Mouse (Mus musculus) intestine, postnatal 0 days (tissue): ENCODE data around the gene Ints3. TPM values are rescaled to one million over a fixed set of nuclear protein-coding genes. Genes with fewer than 3 reads are reported as not detected.

ENCODE experiments used
- ATAC-seq: fragments of 200-750 bp; cut with Nextera tagmentation; 2 replicates; pipeline ENCODE4 v1.8.0; 2017; ENCODE audit warnings: mild to moderate bottlenecking, moderate TSS enrichment, moderate library complexity
- H3K27ac ChIP-seq: fragments of 300-500 bp; sonication (generic); 2 replicates; pipeline ENCODE4 v1.5.1; 2014; ENCODE audit warnings: mild to moderate bottlenecking, low read depth, low read length, moderate library complexity
- H3K27me3 ChIP-seq: fragments of 300-500 bp; sonication (generic); replicated peaks from 2 replicates; pipeline ENCODE4 v1.6.1; 2014; ENCODE audit warnings: low read length, mixed read lengths; ENCODE audit not compliant: control insufficient read depth, insufficient read depth
- H3K36me3 ChIP-seq: fragments of 300-500 bp; sonication (generic); 2 replicates; pipeline ENCODE4 v1.6.1; 2014; ENCODE audit warnings: mild to moderate bottlenecking, moderate library complexity; ENCODE audit not compliant: control insufficient read depth, insufficient read depth
- H3K4me1 ChIP-seq: fragments of 300-500 bp; sonication (generic); replicated peaks from 2 replicates; pipeline ENCODE4 v1.6.1; 2014; ENCODE audit warnings: antibody characterized with exemption, low read length, mixed read lengths; ENCODE audit not compliant: control insufficient read depth, insufficient read depth
- H3K4me2 ChIP-seq: fragments of 300-500 bp; sonication (generic); replicated peaks from 2 replicates; pipeline ENCODE4 v1.6.1; 2014; ENCODE audit warnings: low read depth, mild to moderate bottlenecking, moderate library complexity
- H3K4me3 ChIP-seq: fragments of 300-500 bp; sonication (generic); 2 replicates; pipeline ENCODE4 v1.5.1; 2014; ENCODE audit warnings: low read depth, low read length
- H3K9ac ChIP-seq: fragments of 300-500 bp; sonication (generic); 2 replicates; pipeline ENCODE4 v1.6.1; 2014; ENCODE audit warnings: mild to moderate bottlenecking, low read depth, low read length
- H3K9me3 ChIP-seq: fragments of 300-500 bp; sonication (generic); 2 replicates; pipeline ENCODE4 v1.6.1; 2016; ENCODE audit warnings: mixed run types; ENCODE audit not compliant: control insufficient read depth
- CTCF ChIP-seq: sonication (generic); IDR thresholded peaks from 2 replicates; pipeline ENCODE4 v1.5.1; 2016; ENCODE audit warnings: low read depth, mild to moderate bottlenecking, control low read depth, antibody characterized with exemption, moderate library complexity
- WGBS: fragments of 180-500 bp; shearing (Covaris S2); extraction: QIAGEN DNeasy Blood & Tissue Kit; methylation state at CpG from one replicate; pipeline ENCODE4 v1.1.7; 2014; 5-methylcytosine and 5-hydroxymethylcytosine counted together
- polyA plus RNA-seq: library from polyadenylated mRNA; unstranded; fragments of >200 nt; fragmentation: Nextera tagmentation; extraction: Ambion mirVana; gene quantifications from 2 replicates; pipeline ENCODE4 v1.2.1, GENCODE M21; 2015

The Ints3 gene
- polyA plus RNA-seq, 1 experiment from 2014 or later: 8.8 TPM

GRCm38 (mm10) chr3:90447123-90447494 is 13.7 kb upstream of the Ints3 start:
- Histone ChIP-seq H3K9ac (no peak overlapping the region), H3K4me1 (0 out of 2 replicates have a peak, but pooled peaks cover 4% of the 10 kb centered on the region), H3K27ac (peak overlapping the region; percentile 76), H3K36me3 (no peaks in the 10 kb centered on the region), H3K27me3 (no peaks in the 10 kb centered on the region), H3K4me3 (no peak overlapping the region), H3K4me2 (peak overlapping the region; percentile 64), H3K9me3 (no peaks in the 10 kb centered on the region)
- TF ChIP-seq CTCF: no peak
- no peak for ATAC-seq
- 55% methylated on average over 7 of the region's 7 CpGs for WGBS

GRCm38 (mm10) chr3:90446389-90447122 is 13.1 kb upstream of the Ints3 start:
- H3K27ac ChIP-seq: peak overlapping the region; percentile 76
- H3K4me1 ChIP-seq: 0 out of 2 replicates have a peak, but pooled peaks cover 4% of the 10 kb centered on the region
- H3K27me3 ChIP-seq: no peaks in the 10 kb centered on the region
- peak overlapping the region; percentile 32 for H3K4me3 ChIP-seq
- H3K9ac ChIP-seq: peak overlapping the region; percentile 38; the same call in 1 of the 2 replicates
- ATAC-seq: peak; percentile 81
- peak overlapping the region; percentile 64 for H3K4me2 ChIP-seq
- H3K9me3 ChIP-seq: no peaks in the 10 kb centered on the region
- no peaks in the 10 kb centered on the region for H3K36me3 ChIP-seq
- no peak; the same call in 1 of the 2 replicates for TF ChIP-seq CTCF
- 2% methylated on average over 17 of the region's 17 CpGs for WGBS

- Histone ChIP-seq H3K4me2 (peak overlapping the region; percentile 64), H3K9ac (0 out of 2 replicates have a peak overlapping the region, but pooled peaks have one; percentile 38), H3K9me3 (no peaks in the 10 kb centered on the region), H3K27me3 (no peaks in the 10 kb centered on the region), H3K4me1 (0 out of 2 replicates have a peak, but pooled peaks cover 4% of the 10 kb centered on the region), H3K4me3 (no peak overlapping the region), H3K36me3 (no peaks in the 10 kb centered on the region), H3K27ac (0 out of 2 replicates have a peak overlapping the region, but pooled peaks have one; percentile 76)
- no peak for TF ChIP-seq CTCF
- 66% methylated on average over 11 of the region's 11 CpGs for WGBS
- ATAC-seq: no peak
Measured at GRCm38 (mm10) chr3:90445417-90446200, 12.2 kb upstream of the Ints3 start.

- H3K36me3 ChIP-seq: no peaks in the 10 kb centered on the region
- ATAC-seq: no peak
- no peaks in the 10 kb centered on the region for H3K9me3 ChIP-seq
- no peak overlapping the region for H3K4me3 ChIP-seq
- 0 out of 2 replicates have a peak, but pooled peaks cover 4% of the 10 kb centered on the region for H3K4me1 ChIP-seq
- TF ChIP-seq CTCF: no peak
- WGBS: 95% methylated on average over 3 of the region's 3 CpGs
- H3K9ac ChIP-seq: no peak overlapping the region
- no peak overlapping the region for H3K27ac ChIP-seq
- no peaks in the 10 kb centered on the region for H3K27me3 ChIP-seq
- H3K4me2 ChIP-seq: no peak overlapping the region
Measured at GRCm38 (mm10) chr3:90443977-90444376, 10.6 kb upstream of the Ints3 start.

- Histone ChIP-seq H3K27ac (no peak overlapping the region), H3K27me3 (no peaks in the 10 kb centered on the region), H3K4me1 (no peaks in the 10 kb centered on the region), H3K4me2 (no peak overlapping the region), H3K9me3 (no peaks in the 10 kb centered on the region), H3K9ac (no peak overlapping the region), H3K36me3 (no peaks in the 10 kb centered on the region), H3K4me3 (no peak overlapping the region)
- TF ChIP-seq CTCF: no peak
- WGBS: 83% methylated on average over 2 of the region's 2 CpGs
- ATAC-seq: no peak
Measured at GRCm38 (mm10) chr3:90440756-90441155, 7.3 kb upstream of the Ints3 start.

GRCm38 (mm10) chr3:90437131-90437530 is 3.7 kb upstream of the Ints3 start:
- TF ChIP-seq CTCF: no peak
- WGBS: 50% methylated on average over 4 of the region's 4 CpGs
- no peak for ATAC-seq
- Histone ChIP-seq H3K36me3 (no peaks in the 10 kb centered on the region), H3K4me2 (no peak overlapping the region), H3K9me3 (no peaks in the 10 kb centered on the region), H3K27ac (no peak overlapping the region), H3K4me3 (no peak overlapping the region), H3K4me1 (peaks cover 3% of the 10 kb centered on the region; the same call in 1 of the 2 replicates), H3K9ac (no peak overlapping the region), H3K27me3 (no peaks in the 10 kb centered on the region)
